Mouse (Mus musculus) forebrain, embryonic 10.5 days (tissue): ENCODE data around the gene Dnah17. TPM values are rescaled to one million over a fixed set of nuclear protein-coding genes. Genes with fewer than 3 reads are reported as not detected.

Experiments
- DNase-seq: peaks from one replicate; pipeline ENCODE4 v3.0.0-alpha.2; 2017; ENCODE audit warnings: low spot score; ENCODE audit errors: extremely low spot score
- H3K27ac ChIP-seq: fragments of 300-500 bp; sonication (generic); 2 replicates; pipeline ENCODE4 v1.5.1; 2016; ENCODE audit warnings: mild to moderate bottlenecking
- H3K27me3 ChIP-seq: fragments of 300-500 bp; sonication (generic); 2 replicates; pipeline ENCODE4 v1.6.1; 2016; ENCODE audit warnings: mild to moderate bottlenecking; ENCODE audit not compliant: poor library complexity, severe bottlenecking
- H3K36me3 ChIP-seq: fragments of 300-500 bp; sonication (generic); replicated peaks from 2 replicates; pipeline ENCODE4 v1.6.1; 2016; ENCODE audit warnings: mild to moderate bottlenecking, moderate library complexity
- H3K4me1 ChIP-seq: fragments of 300-500 bp; sonication (generic); 2 replicates; pipeline ENCODE4 v1.6.1; 2016
- H3K4me3 ChIP-seq: fragments of 300-500 bp; sonication (generic); 2 replicates; pipeline ENCODE4 v1.5.1; 2016; ENCODE audit warnings: mild to moderate bottlenecking, moderate library complexity
- H3K9me3 ChIP-seq: fragments of 300-500 bp; sonication (generic); 2 replicates; pipeline ENCODE4 v1.6.1; 2016; ENCODE audit warnings: mild to moderate bottlenecking, moderate library complexity
- WGBS: fragments of 180-500 bp; shearing (Covaris S2); methylation state at CpG from one replicate; pipeline ENCODE4 v1.1.7; 2016; 5-methylcytosine and 5-hydroxymethylcytosine counted together
- polyA plus RNA-seq: library from polyadenylated mRNA; unstranded; fragments of >200 nt; fragmentation: Nextera tagmentation; extraction: Ambion mirVana; gene quantifications from 2 replicates; pipeline ENCODE4 v1.2.1, GENCODE M21; 2016

The Dnah17 gene
- polyA plus RNA-seq, 1 experiment from 2014 or later, result 0.27 TPM

DNA sequence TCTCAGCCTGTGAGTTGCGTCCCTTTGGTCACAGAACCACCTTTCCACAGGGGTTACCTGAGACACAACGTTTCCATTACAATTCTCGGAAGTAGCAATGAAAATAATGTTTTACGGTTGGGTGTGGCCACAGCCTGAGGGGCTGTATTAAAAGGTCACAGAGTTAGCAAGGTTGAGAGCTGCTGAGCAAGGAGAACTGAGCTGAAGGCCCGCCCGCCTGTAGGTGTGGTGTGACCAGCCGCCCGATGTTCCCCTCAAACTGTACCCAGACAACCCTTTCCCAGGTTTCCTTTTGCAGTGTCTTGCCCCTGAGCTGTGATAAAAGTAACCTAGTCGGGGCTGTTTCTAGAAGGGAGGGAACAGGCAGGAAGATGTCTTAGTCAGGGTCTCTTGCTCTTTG, 95.4 kb downstream of the Dnah17 start:
- Histone ChIP-seq H3K9me3 (peaks cover 11% of the 10 kb centered on the region; the same call in 1 of the 2 replicates), H3K27me3 (no peaks in the 10 kb centered on the region), H3K27ac (no peak overlapping the region), H3K4me3 (no peak overlapping the region), H3K36me3 (peaks cover 26% of the 10 kb centered on the region), H3K4me1 (peaks cover 5% of the 10 kb centered on the region; the same call in 1 of the 2 replicates)
- no peak for DNase-seq
- 88% methylated on average over 9 of the region's 9 CpGs for WGBS

DNA sequence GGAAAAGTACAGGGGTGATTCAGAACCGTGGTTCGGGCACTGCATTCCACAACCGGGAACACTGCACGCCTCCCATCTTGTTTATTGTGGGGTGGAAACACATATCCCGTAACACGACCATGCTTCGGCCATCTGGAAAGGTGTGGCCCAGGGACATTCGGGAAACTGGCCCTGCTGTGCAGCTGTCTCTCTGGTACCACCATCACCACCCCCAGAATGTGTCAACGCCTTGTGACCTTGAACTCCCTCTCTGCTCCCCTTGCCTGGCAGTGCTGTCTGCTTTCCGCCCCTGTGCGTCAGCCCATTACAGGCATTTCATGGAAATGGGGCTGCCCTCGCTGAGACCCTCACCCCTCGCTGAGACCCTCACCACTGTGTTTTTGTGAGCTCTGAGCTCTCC, 96.0 kb downstream of the Dnah17 start:
- DNase-seq, result no peak

DNA sequence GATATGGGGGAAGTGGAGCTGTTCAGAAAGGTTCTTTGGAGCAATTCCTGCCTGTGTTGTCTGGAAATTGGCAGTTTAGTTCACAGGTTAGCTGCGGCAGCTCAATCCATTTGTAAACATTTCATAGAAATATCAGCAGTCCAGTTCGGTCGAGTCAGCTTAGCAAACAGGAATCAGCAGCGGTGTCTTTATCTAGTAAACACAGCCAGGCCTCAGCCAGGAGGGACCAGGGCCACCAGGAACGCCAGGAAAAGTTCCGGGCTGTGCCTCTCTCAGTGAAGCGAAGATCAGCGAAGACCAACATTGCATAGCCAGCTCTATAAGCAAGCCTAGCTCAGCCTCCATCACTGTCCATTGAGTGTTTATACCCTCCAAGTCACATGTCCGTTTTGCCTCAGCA, 99.3 kb downstream of the Dnah17 start:
- Histone ChIP-seq H3K4me3 (no peak overlapping the region), H3K9me3 (peaks cover 11% of the 10 kb centered on the region; the same call in 1 of the 2 replicates), H3K27me3 (no peaks in the 10 kb centered on the region), H3K36me3 (peaks cover 48% of the 10 kb centered on the region), H3K4me1 (no peaks in the 10 kb centered on the region), H3K27ac (no peak overlapping the region)
- WGBS, result 94% methylated on average over 9 of the region's 9 CpGs
- no peak for DNase-seq

More for the DNA sequence above, 96.0 kb downstream of the Dnah17 start:
- no peak overlapping the region for H3K27ac ChIP-seq
- peaks cover 5% of the 10 kb centered on the region; the same call in 1 of the 2 replicates for H3K4me1 ChIP-seq
- WGBS, result 90% methylated on average over 13 of the region's 13 CpGs
- peaks cover 29% of the 10 kb centered on the region for H3K36me3 ChIP-seq
- H3K27me3 ChIP-seq, result no peaks in the 10 kb centered on the region
- peaks cover 11% of the 10 kb centered on the region; the same call in 1 of the 2 replicates for H3K9me3 ChIP-seq
- H3K4me3 ChIP-seq, result no peak overlapping the region

DNA sequence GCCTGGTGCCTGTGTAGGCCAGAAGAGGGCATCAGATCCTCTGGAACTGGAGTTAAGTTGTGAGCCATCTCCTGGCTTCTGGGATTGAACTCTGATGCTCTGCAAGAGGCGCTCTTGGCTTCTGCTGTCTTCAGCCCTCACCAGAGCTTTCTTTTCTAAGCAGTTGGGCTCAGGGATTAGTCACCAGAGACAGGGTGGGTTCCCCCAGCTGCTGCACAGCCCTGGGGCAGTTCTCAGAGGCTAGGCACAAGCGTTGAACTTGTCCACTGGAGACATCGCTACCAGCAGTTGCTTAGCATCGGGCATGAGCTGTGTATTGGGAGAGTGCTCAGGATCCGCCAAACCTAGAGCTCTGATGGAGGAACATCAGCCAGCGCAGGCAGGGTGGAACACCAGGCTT, 101.3 kb downstream of the Dnah17 start:
- DNase-seq, result no peak
- Histone ChIP-seq H3K36me3 (peaks cover 68% of the 10 kb centered on the region), H3K4me1 (peaks cover 3% of the 10 kb centered on the region; the same call in 1 of the 2 replicates), H3K27ac (no peak overlapping the region), H3K9me3 (peaks cover 11% of the 10 kb centered on the region; the same call in 1 of the 2 replicates), H3K27me3 (no peaks in the 10 kb centered on the region), H3K4me3 (no peak overlapping the region)
- WGBS, result 97% methylated on average over 6 of the region's 6 CpGs

DNA sequence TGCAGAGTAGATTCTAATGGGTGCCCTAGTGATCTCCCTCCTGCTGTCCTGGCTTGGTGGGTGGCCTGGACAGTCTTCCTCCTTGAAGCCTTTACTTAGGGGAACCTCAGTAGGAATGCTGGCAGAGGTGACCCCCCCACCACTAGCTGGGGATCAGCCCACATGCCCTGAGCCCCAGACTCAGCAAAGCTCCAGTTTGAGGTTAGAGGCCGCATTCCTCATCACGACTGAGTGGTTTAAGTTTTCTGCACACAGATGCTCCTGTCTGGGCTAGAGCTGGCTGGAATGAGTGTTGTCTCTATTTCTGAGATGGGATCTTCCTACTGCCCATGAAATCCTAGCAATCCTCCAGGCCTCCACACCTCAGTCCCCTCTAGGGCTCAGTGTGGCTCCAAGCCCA, 106.3 kb downstream of the Dnah17 start:
- H3K36me3 ChIP-seq, result peaks cover 88% of the 10 kb centered on the region

DNA sequence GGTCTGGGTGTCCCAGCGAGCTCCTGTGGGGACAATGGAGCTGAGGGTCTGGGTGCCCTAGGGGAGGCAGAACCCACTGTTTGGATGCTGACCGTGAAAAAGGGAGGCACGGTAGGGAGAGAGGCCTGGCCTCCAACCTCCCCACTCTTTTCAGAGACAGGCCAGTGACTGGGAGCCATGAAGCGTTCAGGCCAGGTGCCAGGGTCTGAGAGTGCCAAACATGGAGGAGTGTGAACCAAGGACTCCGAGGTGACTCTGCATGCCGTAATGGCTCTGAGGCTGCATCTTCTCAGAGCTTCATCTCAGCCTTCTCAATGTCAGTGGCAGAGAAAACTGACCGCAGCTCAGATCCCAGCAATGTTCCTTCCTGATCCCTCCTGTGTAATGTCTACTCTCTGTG, 107.0 kb downstream of the Dnah17 start:
- WGBS, result 97% methylated on average over 7 of the region's 7 CpGs
- Histone ChIP-seq H3K4me1 (peaks cover 18% of the 10 kb centered on the region), H3K36me3 (peaks cover 93% of the 10 kb centered on the region)

More for the DNA sequence above, 106.3 kb downstream of the Dnah17 start:
- H3K9me3 ChIP-seq, result no peaks in the 10 kb centered on the region
- H3K4me3 ChIP-seq, result no peak overlapping the region
- peak overlapping the region; percentile 30; the same call in 1 of the 2 replicates for H3K27ac ChIP-seq
- 73% methylated on average over 2 of the region's 2 CpGs for WGBS
- DNase-seq, result no peak
- peaks cover 18% of the 10 kb centered on the region for H3K4me1 ChIP-seq
- H3K27me3 ChIP-seq, result no peaks in the 10 kb centered on the region

DNA sequence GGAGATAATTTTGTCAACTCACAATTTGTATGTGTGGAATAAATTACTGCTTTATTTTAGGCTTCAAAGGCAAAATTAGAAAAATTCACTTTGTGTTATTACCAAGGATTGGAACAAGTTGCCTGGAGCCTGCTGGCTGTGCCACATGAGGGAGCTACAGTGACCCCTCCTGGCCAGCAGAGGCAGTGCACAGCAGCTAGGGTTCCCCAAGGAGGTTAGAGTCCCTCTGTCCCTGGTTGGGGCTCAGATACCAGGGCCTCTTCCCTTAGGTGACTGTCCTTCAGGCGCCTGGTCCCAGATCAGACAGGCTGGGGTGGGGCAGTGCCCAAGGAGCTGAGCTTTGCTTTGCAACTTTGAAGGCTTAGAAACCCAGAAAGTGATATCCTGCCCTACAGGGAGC, 108.6 kb downstream of the Dnah17 start:
- peak; percentile 61 for DNase-seq
- Histone ChIP-seq H3K4me1 (peaks cover 18% of the 10 kb centered on the region), H3K27ac (no peak overlapping the region), H3K36me3 (peaks cover 96% of the 10 kb centered on the region), H3K9me3 (peaks cover 7% of the 10 kb centered on the region; the same call in 1 of the 2 replicates), H3K4me3 (no peak overlapping the region), H3K27me3 (no peaks in the 10 kb centered on the region)
- WGBS, result 33% methylated on average over 1 of the region's 1 CpGs

More for the DNA sequence above, 107.0 kb downstream of the Dnah17 start:
- no peak for DNase-seq
- Histone ChIP-seq H3K27me3 (no peaks in the 10 kb centered on the region), H3K27ac (no peak overlapping the region), H3K9me3 (no peaks in the 10 kb centered on the region), H3K4me3 (no peak overlapping the region)

DNA sequence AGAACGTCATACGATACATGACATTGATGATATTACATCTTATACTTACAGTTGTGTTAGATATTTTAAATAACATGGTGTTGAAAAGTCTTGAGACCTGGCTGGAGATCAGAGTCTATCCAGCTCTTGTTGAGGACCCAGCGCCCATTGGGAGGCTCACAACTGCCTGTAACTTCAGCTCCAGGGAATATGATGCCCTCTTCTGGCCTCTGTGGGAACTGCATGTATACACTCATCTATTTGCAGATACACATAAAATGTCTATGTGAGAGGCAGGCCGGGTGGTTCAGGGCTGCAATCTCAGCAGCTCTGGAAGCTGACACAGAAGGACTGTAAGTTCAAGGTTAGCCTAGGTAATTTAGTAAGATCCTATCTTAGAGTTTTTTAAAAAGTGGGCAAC, 112.1 kb downstream of the Dnah17 start:
- H3K4me1 ChIP-seq, result peaks cover 15% of the 10 kb centered on the region; the same call in 1 of the 2 replicates
- no peak overlapping the region for H3K27ac ChIP-seq
- peaks cover 96% of the 10 kb centered on the region for H3K36me3 ChIP-seq
- H3K4me3 ChIP-seq, result no peak overlapping the region
- 96% methylated on average over 4 of the region's 4 CpGs for WGBS
- H3K9me3 ChIP-seq, result peaks cover 7% of the 10 kb centered on the region; the same call in 1 of the 2 replicates
- H3K27me3 ChIP-seq, result no peaks in the 10 kb centered on the region
- DNase-seq, result no peak

DNA sequence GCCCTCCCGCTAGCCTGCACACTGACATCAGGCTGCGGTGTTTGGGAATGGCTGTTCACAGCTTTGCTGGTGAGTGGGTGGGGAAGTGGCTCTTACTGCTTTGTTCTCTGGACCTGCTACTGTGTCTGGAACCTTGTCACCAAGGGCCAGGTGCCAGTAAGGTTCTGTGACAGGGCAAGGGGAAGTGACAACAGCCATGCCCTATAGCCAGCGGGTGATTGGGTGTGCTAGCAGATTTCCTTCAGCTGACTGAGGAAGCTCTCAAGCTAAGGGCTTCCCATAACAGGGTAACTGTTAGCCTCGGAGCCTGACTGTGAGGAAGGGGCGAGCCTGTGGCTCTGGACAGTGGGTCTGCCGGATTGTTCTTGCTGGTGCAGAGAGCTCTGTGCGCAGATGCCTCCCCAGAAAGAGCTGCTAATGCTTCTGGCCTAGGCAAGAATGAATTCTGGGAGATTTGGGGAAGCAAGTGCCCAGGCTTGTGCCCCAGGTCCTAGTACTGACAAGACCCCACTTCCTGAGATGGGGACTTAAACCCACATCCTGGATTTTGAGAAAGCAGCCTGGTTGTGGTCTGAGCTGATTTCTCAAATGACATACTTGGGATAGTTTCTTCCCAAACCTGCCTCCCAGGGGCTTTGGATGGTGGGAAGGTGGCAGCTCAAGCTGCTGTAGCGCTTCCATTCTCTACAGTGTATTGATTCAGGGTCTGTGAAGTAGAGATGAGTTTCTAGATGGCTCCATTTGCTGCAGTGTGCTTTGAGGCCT, 114.9 kb downstream of the Dnah17 start:
- DNase-seq, result no peak
- 95% methylated on average over 8 of the region's 8 CpGs for WGBS
- Histone ChIP-seq H3K27me3 (no peaks in the 10 kb centered on the region), H3K27ac (no peak overlapping the region), H3K4me3 (no peak overlapping the region), H3K36me3 (peaks cover 95% of the 10 kb centered on the region), H3K4me1 (peaks cover 25% of the 10 kb centered on the region), H3K9me3 (peaks cover 7% of the 10 kb centered on the region; the same call in 1 of the 2 replicates)

DNA sequence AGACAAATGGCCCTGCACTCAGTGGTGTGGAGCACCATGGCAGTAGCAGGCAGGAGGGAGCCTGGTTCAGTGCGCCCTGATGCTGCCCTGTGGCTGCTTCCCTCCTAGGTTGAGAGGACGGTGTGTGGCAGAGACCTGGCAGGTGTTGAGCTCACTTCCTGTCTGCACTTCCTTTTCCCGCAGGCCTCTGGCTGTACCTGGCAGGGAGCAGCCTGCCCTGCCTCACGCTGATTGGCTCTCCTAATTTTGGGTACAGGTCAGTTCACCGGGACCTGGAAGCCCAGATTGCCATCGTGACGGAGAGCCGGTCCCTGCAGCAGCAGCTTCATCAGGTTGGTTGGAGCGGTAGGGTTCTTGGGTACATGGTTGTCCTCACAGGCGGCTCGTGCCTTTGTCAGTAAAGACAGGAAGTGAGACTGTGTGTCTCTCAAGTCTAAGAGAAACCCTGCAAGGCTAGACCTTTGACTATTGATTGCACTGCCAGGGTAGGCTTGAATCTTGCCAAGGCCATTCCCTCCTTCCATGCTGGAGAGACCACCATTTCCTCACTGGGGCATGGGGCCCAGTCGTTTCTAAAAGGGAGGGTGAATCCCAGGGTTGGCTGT, 115.9 kb downstream of the Dnah17 start:
- Histone ChIP-seq H3K36me3 (peaks cover 95% of the 10 kb centered on the region), H3K27me3 (no peaks in the 10 kb centered on the region), H3K27ac (no peak overlapping the region), H3K9me3 (peaks cover 7% of the 10 kb centered on the region; the same call in 1 of the 2 replicates), H3K4me1 (peaks cover 34% of the 10 kb centered on the region), H3K4me3 (no peak overlapping the region)
- DNase-seq, result no peak
- WGBS, result 85% methylated on average over 12 of the region's 12 CpGs

DNA sequence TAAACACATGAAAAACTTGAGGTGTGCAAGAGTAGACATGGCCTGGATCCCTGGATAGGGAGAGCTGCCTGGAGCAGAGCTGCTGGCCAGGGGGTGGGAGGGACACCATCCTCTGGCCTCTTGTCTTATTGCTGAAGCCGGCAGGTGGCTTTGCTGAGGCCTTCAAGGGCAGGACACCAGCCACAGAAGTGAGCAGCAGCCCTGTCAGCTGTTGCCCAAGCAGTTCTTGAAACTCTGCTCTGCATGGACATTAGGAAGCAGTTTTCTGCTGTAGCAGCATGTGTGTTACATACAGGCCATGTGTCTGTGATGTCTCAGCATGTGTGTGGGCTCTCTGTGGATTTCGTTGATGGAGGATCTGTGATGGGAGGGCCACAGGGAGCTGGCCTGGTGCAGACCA, 117.1 kb downstream of the Dnah17 start:
- 88% methylated on average over 2 of the region's 2 CpGs for WGBS
- DNase-seq, result no peak
- Histone ChIP-seq H3K9me3 (peaks cover 7% of the 10 kb centered on the region; the same call in 1 of the 2 replicates), H3K4me3 (no peak overlapping the region), H3K36me3 (peaks cover 93% of the 10 kb centered on the region), H3K27ac (no peak overlapping the region), H3K4me1 (peaks cover 45% of the 10 kb centered on the region), H3K27me3 (no peaks in the 10 kb centered on the region)

DNA sequence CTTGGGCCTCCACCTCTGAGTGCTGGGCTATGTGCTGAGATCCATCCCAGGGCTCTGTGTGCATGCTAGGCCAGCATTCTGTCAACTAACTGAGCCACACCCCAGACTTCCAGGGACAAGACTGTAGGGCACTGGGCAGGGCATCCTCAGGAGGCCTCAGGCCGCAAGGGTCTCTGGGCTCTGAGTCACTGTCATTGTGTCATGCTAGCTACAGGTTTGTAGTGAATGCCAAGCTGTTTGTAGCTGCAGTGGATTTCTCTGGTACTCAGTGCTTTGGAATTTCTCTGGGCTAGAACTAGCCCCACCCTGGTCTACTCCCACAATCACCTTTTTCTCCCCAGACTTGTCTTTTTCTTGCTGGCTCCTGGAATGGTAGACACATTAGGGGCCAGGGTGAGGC, 117.8 kb downstream of the Dnah17 start:
- Histone ChIP-seq H3K27ac (no peak overlapping the region), H3K27me3 (no peaks in the 10 kb centered on the region), H3K4me3 (no peak overlapping the region), H3K36me3 (peaks cover 89% of the 10 kb centered on the region), H3K9me3 (no peaks in the 10 kb centered on the region), H3K4me1 (peaks cover 53% of the 10 kb centered on the region)
- DNase-seq, result no peak
- 97% methylated on average over 1 of the region's 1 CpGs for WGBS
